Mouse (Mus musculus) MEL (cell line): ENCODE measurements around the gene Col23a1. TPM values are rescaled to one million over a fixed set of nuclear protein-coding genes. Genes with fewer than 3 reads are reported as not detected.

ENCODE experiments used
- DNase-seq: peaks from one replicate; pipeline ENCODE4 v3.0.0; 2011; ENCODE audit warnings: low read depth, low spot score
- H3K27ac ChIP-seq: 2 replicates; pipeline ENCODE4 v1.5.1; 2012; ENCODE audit warnings: low read depth, mild to moderate bottlenecking, control low read depth, low read length, moderate library complexity; ENCODE audit not compliant: control insufficient read depth
- H3K27me3 ChIP-seq, 2 experiments: fragments of 150-350 bp in 1 of 2; sonication (generic) in 1 of 2; 2 replicates each; pipeline ENCODE4 v1.6.1; 2012; ENCODE audit warnings: low read length in 2 of 2, mild to moderate bottlenecking in 2 of 2, improper control_type of control experiment in 1 of 2, moderate library complexity in 1 of 2; ENCODE audit not compliant: insufficient read depth in 2 of 2, control insufficient read depth in 1 of 2
- H3K36me3 ChIP-seq, 2 experiments: 2 replicates each; pipeline ENCODE4 v1.6.1; 2012 to 2014; ENCODE audit warnings: low read length in 2 of 2, improper control_type of control experiment in 1 of 2, inconsistent platforms in 1 of 2, mild to moderate bottlenecking in 1 of 2; ENCODE audit not compliant: insufficient read depth in 2 of 2, control insufficient read depth in 1 of 2
- H3K4me1 ChIP-seq, 2 experiments: fragments of 150-350 bp in 1 of 2; sonication (generic) in 1 of 2; 2 replicates each; pipeline ENCODE4 v1.6.1; 2012; ENCODE audit warnings: low read length in 2 of 2, improper control_type of control experiment in 1 of 2, mild to moderate bottlenecking in 1 of 2; ENCODE audit not compliant: insufficient read depth in 2 of 2, control insufficient read depth in 1 of 2
- H3K4me3 ChIP-seq, 2 experiments: fragments of 150-350 bp in 1 of 2; sonication (generic) in 1 of 2; 2 replicates each; pipeline ENCODE4 v1.5.1; 2012; ENCODE audit warnings: low read depth in 2 of 2, low read length in 2 of 2, mild to moderate bottlenecking in 2 of 2, moderate library complexity in 2 of 2, control low read depth in 1 of 2, improper control_type of control experiment in 1 of 2; ENCODE audit not compliant: control insufficient read depth in 1 of 2, insufficient read depth in 1 of 2
- H3K79me2 ChIP-seq: 2 replicates; pipeline ENCODE4 v1.6.1; 2012; ENCODE audit warnings: mild to moderate bottlenecking, low read length, moderate library complexity; ENCODE audit not compliant: control insufficient read depth, poor library complexity, insufficient read depth
- H3K9ac ChIP-seq: 2 replicates; pipeline ENCODE4 v1.6.1; 2012; ENCODE audit warnings: low read depth, mild to moderate bottlenecking, control low read depth, low read length, moderate library complexity; ENCODE audit not compliant: control insufficient read depth, poor library complexity, severe bottlenecking
- H3K9me3 ChIP-seq: fragments of 150-350 bp; sonication (generic); replicated peaks from 2 replicates; pipeline ENCODE4 v1.6.1; 2012; ENCODE audit warnings: mild to moderate bottlenecking, low read length, improper control_type of control experiment, moderate library complexity; ENCODE audit not compliant: insufficient read depth
- BHLHE40 ChIP-seq: IDR thresholded peaks from 2 replicates; pipeline ENCODE4 v1.6.1; 2012; ENCODE audit warnings: low read depth, mild to moderate bottlenecking, inconsistent platforms, low read length, improper control_type of control experiment, borderline replicate concordance
- CHD1 ChIP-seq: IDR thresholded peaks from 2 replicates; pipeline ENCODE4 v1.6.1; 2012; ENCODE audit warnings: low read depth, mild to moderate bottlenecking, inconsistent platforms, low read length, improper control_type of control experiment
- CTCF ChIP-seq, 3 experiments: IDR thresholded peaks in 2 of 3; conservative IDR thresholded peaks in 1 of 3; 2 replicates each; pipeline ENCODE4 v1.5.1; 2011 to 2012; ENCODE audit warnings: low read length in 3 of 3, low read depth in 2 of 3, mild to moderate bottlenecking in 2 of 3, improper control_type of control experiment in 1 of 3, inconsistent platforms in 1 of 3, mixed read lengths in 1 of 3, moderate library complexity in 1 of 3; ENCODE audit not compliant: control insufficient read depth in 1 of 3, insufficient read depth in 1 of 3, poor library complexity in 1 of 3, severe bottlenecking in 1 of 3
- ELF1 ChIP-seq: IDR thresholded peaks from 2 replicates; pipeline ENCODE4 v1.6.1; 2014; ENCODE audit warnings: low read depth, mild to moderate bottlenecking, inconsistent platforms, low read length, improper control_type of control experiment, moderate library complexity
- GABPA ChIP-seq: IDR thresholded peaks from 2 replicates; pipeline ENCODE4 v1.6.1; 2012; ENCODE audit warnings: low read depth, mild to moderate bottlenecking, inconsistent platforms, low read length, improper control_type of control experiment, moderate library complexity
- GATA1 ChIP-seq: IDR thresholded peaks from 2 replicates; pipeline ENCODE4 v1.6.1; 2011; ENCODE audit warnings: low read depth, low read length, improper control_type of control experiment
- JUND ChIP-seq: IDR thresholded peaks from 2 replicates; pipeline ENCODE4 v1.6.1; 2011; ENCODE audit warnings: low read depth, mild to moderate bottlenecking, improper control_type of control experiment, low read length
- KAT2A ChIP-seq: conservative IDR thresholded peaks from 2 replicates; pipeline ENCODE4 v1.6.1; 2012; ENCODE audit warnings: low read depth, low read length, improper control_type of control experiment, inconsistent platforms
- MXI1 ChIP-seq: IDR thresholded peaks from 2 replicates; pipeline ENCODE4 v1.6.1; 2011; ENCODE audit warnings: mild to moderate bottlenecking, low read depth, low read length, improper control_type of control experiment
- MYB ChIP-seq: IDR thresholded peaks from 2 replicates; pipeline ENCODE4 v1.6.1; 2011; ENCODE audit warnings: mild to moderate bottlenecking, low read depth, low read length, improper control_type of control experiment
- NELFE ChIP-seq: IDR thresholded peaks from 2 replicates; pipeline ENCODE4 v1.6.1; 2011; ENCODE audit warnings: low read depth, low read length, improper control_type of control experiment
- POLR2AphosphoS2 ChIP-seq: IDR thresholded peaks from 2 replicates; pipeline ENCODE4 v1.6.1; 2011; ENCODE audit warnings: low read length, improper control_type of control experiment
- POLR2AphosphoS5 ChIP-seq: IDR thresholded peaks from 2 replicates; pipeline ENCODE4 v1.6.1; 2012; ENCODE audit warnings: low read depth, borderline replicate concordance, mild to moderate bottlenecking, inconsistent platforms, low read length, moderate library complexity, mixed read lengths
- RAD21 ChIP-seq: IDR thresholded peaks from 2 replicates; pipeline ENCODE4 v1.6.1; 2011; ENCODE audit warnings: mild to moderate bottlenecking, low read depth, low read length, improper control_type of control experiment
- TCF12 ChIP-seq: IDR thresholded peaks from 2 replicates; pipeline ENCODE4 v1.6.1; 2014; ENCODE audit warnings: low read depth, mild to moderate bottlenecking, inconsistent platforms, low read length, improper control_type of control experiment, moderate library complexity
- USF1 ChIP-seq: IDR thresholded peaks from 2 replicates; pipeline ENCODE4 v1.6.1; 2014; ENCODE audit warnings: low read depth, mild to moderate bottlenecking, inconsistent platforms, low read length, improper control_type of control experiment, moderate library complexity
- ZC3H11A ChIP-seq: IDR thresholded peaks from 2 replicates; pipeline ENCODE4 v1.6.1; 2012; ENCODE audit warnings: low read depth, mild to moderate bottlenecking, inconsistent platforms, low read length, improper control_type of control experiment
- ZKSCAN1 ChIP-seq: IDR thresholded peaks from 2 replicates; pipeline ENCODE4 v1.6.1; 2012; ENCODE audit warnings: low read depth, mild to moderate bottlenecking, inconsistent platforms, low read length, improper control_type of control experiment, moderate library complexity
- ZMIZ1 ChIP-seq: IDR thresholded peaks from 2 replicates; pipeline ENCODE4 v1.6.1; 2012; ENCODE audit warnings: low read depth, mild to moderate bottlenecking, inconsistent platforms, low read length, improper control_type of control experiment, moderate library complexity
- ZNF384 ChIP-seq: IDR thresholded peaks from 2 replicates; pipeline ENCODE4 v1.6.1; 2012; ENCODE audit warnings: low read depth, mild to moderate bottlenecking, inconsistent platforms, low read length, improper control_type of control experiment
- polyA plus RNA-seq, 2 experiments: library from polyadenylated mRNA; stranded (reverse) in 1 of 2; unstranded in 1 of 2; fragments of >175 nt in 1 of 2; fragments of >200 nt in 1 of 2; gene quantifications; 2 replicates each; pipeline versions ENCODE4 v1.2.1 to v1.2.4; 2012; ENCODE audit warnings: low replicate concordance in 2 of 2, low read depth in 1 of 2; ENCODE audit not compliant: insufficient read length in 2 of 2, insufficient read depth in 1 of 2, missing spikeins in 1 of 2
- total RNA-seq: library from RNA; depleted of rRNA; stranded (reverse); fragments of 300-350 nt; gene quantifications from 2 replicates; pipeline ENCODE4 v1.2.3, GENCODE M21; 2012

Gene Col23a1
- total and polyA plus RNA-seq, 3 experiments = under 0.01 to 0.03 TPM; not detected in 1

- H3K36me3 ChIP-seq = no peaks in the 10 kb centered on the region
- H3K79me2 ChIP-seq = no peaks in the 10 kb centered on the region
- H3K9ac ChIP-seq = no peak overlapping the region
- no peaks in the 10 kb centered on the region for H3K27me3 ChIP-seq
- no peak overlapping the region for H3K4me3 ChIP-seq
- no peak for DNase-seq
- H3K4me1 ChIP-seq = no peaks in the 10 kb centered on the region
- no peak for TF ChIP-seq POLR2AphosphoS5
- TF ChIP-seq RAD21 = no peak
- no peak for TF ChIP-seq ELF1
- no peak for TF ChIP-seq POLR2AphosphoS2
- TF ChIP-seq MXI1 = no peak
- no peak for TF ChIP-seq ZNF384
- no peak overlapping the region for H3K27ac ChIP-seq
- no peaks in the 10 kb centered on the region for H3K9me3 ChIP-seq
Measured at GRCm38 (mm10) chr11:51470383-51471144, 180.8 kb downstream of the Col23a1 start.

GRCm38 (mm10) chr11:51473686-51474085 lies 184.0 kb downstream of the Col23a1 start:
- no peaks in the 10 kb centered on the region for H3K9me3 ChIP-seq
- TF ChIP-seq JUND (no peak), GABPA (no peak), ZKSCAN1 (no peak), CTCF (IDR thresholded peaks at IDR 0.05 in 2 of 3, conservative IDR thresholded peaks at IDR 0.05 in 1 of 3; ENCODE audit: control insufficient read depth in 1 of 3, insufficient read depth in 1 of 3, low read depth in 2 of 3, low read length in 3 of 3, poor library complexity in 1 of 3, severe bottlenecking in 1 of 3) (no peak), GATA1 (no peak), CHD1 (no peak), TCF12 (no peak), KAT2A (no peak), ZMIZ1 (no peak), NELFE (no peak), ZC3H11A (no peak), MYB (no peak), USF1 (no peak), POLR2AphosphoS5 (no peak), BHLHE40 (no peak), ELF1 (no peak)
- H3K4me1 ChIP-seq = no peaks in the 10 kb centered on the region
- H3K9ac ChIP-seq = no peak overlapping the region
- no peak for DNase-seq
- no peak overlapping the region for H3K4me3 ChIP-seq
- H3K36me3 ChIP-seq = no peaks in the 10 kb centered on the region
- H3K27ac ChIP-seq = no peak overlapping the region
- H3K27me3 ChIP-seq = no peaks in the 10 kb centered on the region
- no peaks in the 10 kb centered on the region for H3K79me2 ChIP-seq
